Mouse (Mus musculus) heart, postnatal 0 days (tissue): Measurements from ENCODE around the gene Sh3bgrl2.

ENCODE experiments used
- CTCF ChIP-seq: IDR thresholded peaks from 2 replicates; pipeline ENCODE4 v1.5.1; 2016; ENCODE audit warnings: antibody characterized with exemption, control low read depth, low read depth
- EP300 ChIP-seq: IDR thresholded peaks from 2 replicates; pipeline ENCODE4 v1.6.1; 2016; ENCODE audit warnings: antibody characterized with exemption, low read depth

- TF ChIP-seq CTCF (no peak), EP300 (no peak)
These were observed 113.7 kb downstream of the Sh3bgrl2 start for GRCm38 (mm10) chr9:83661811-83662210.
